Mouse (Mus musculus) liver, postnatal 0 days (tissue): ENCODE results near the gene Tia1.
"Not testable (repeated sequence)": the region's sequence is repeated elsewhere in the genome, so short reads cannot be mapped to it uniquely, and the experiment has no call there.

Source experiments
- CTCF ChIP-seq: sonication (generic); IDR thresholded peaks from 2 replicates; pipeline ENCODE4 v1.5.1; 2016; ENCODE audit warnings: antibody characterized with exemption, low read depth
- EP300 ChIP-seq: IDR thresholded peaks from 2 replicates; pipeline ENCODE4 v1.6.1; 2016; ENCODE audit warnings: antibody characterized with exemption, low read depth, mild to moderate bottlenecking

DNA sequence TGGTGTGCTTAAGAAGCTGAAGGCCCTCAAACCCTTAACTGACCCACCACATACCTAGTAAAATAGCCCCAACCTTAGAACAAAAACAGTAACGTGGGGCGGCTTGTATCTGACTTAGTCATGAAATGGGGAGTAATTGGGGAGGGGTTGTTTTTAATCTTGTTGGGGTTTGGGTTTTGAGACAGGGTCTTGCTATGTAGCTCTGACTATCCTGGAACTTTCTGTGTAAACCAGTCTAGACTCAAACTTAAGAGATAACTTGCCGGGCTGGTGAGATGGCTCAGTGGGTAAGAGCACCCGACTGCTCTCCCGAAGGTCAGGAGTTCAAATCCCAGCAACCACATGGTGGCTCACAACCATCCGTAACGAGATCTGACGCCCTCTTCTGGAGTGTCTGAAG lies 23.9 kb upstream of the Tia1 start:
- TF ChIP-seq CTCF, EP300: not testable (repeated sequence)
